Mouse (Mus musculus): ENCODE results near the gene Ddah1. TPM values are rescaled to one million over a fixed set of nuclear protein-coding genes. Genes with fewer than 3 reads are reported as not detected.
"Not testable (repeated sequence)": the region's sequence is repeated elsewhere in the genome, so short reads cannot be mapped to it uniquely, and the experiment has no call there.

Gene Ddah1
- polyA plus RNA-seq, 1 experiment from 2014 or later, result 53.5 TPM

- H3K4me2 ChIP-seq (replicated peaks), result no peak overlapping the region
- no peaks in the 10 kb centered on the region for H3K27me3 ChIP-seq (replicated peaks)
- 97% methylated on average over 4 of the region's 4 CpGs for WGBS
- H3K27ac ChIP-seq, result no peak overlapping the region
- H3K36me3 ChIP-seq, result no peaks in the 10 kb centered on the region
- ATAC-seq (ENCODE audit: low FRiP score, low read depth), result no peak
- H3K4me1 ChIP-seq, result 0 out of 2 replicates have a peak, but pooled peaks cover 5% of the 10 kb centered on the region
- no peak overlapping the region for H3K4me3 ChIP-seq
- no peak overlapping the region for H3K9ac ChIP-seq
- H3K9me3 ChIP-seq, result no peaks in the 10 kb centered on the region
Observed at GRCm38 (mm10) chr3:145852800-145853199, 94.3 kb downstream of the Ddah1 start.

GRCm38 (mm10) chr3:145853713-145854112, 95.2 kb downstream of the Ddah1 start:
- Histone ChIP-seq H3K27me3 (replicated peaks) (no peaks in the 10 kb centered on the region), H3K27ac (peak overlapping the region; percentile 32; the same call in 1 of the 2 replicates), H3K4me3 (no peak overlapping the region), H3K36me3 (no peaks in the 10 kb centered on the region), H3K4me2 (replicated peaks) (no peak overlapping the region), H3K9me3 (no peaks in the 10 kb centered on the region), H3K9ac (no peak overlapping the region), H3K4me1 (0 out of 2 replicates have a peak, but pooled peaks cover 5% of the 10 kb centered on the region)
- 79% methylated on average over 4 of the region's 4 CpGs for WGBS
- ATAC-seq (ENCODE audit: low FRiP score, low read depth), result no peak

- H3K36me3 ChIP-seq, result no peaks in the 10 kb centered on the region
- H3K9me3 ChIP-seq, result no peaks in the 10 kb centered on the region
- WGBS, result 60% methylated on average over 5 of the region's 5 CpGs
- H3K27ac ChIP-seq, result no peak overlapping the region
- H3K4me2 ChIP-seq (replicated peaks), result no peak overlapping the region
- 0 out of 2 replicates have a peak, but pooled peaks cover 5% of the 10 kb centered on the region for H3K4me1 ChIP-seq
- no peak overlapping the region for H3K9ac ChIP-seq
- no peak overlapping the region for H3K4me3 ChIP-seq
- H3K27me3 ChIP-seq (replicated peaks), result no peaks in the 10 kb centered on the region
- ATAC-seq (ENCODE audit: low FRiP score, low read depth), result peak; percentile 78
Observed at GRCm38 (mm10) chr3:145854427-145854826, 96.0 kb downstream of the Ddah1 start.

- 83% methylated on average over 6 of the region's 6 CpGs for WGBS
- no peak overlapping the region for H3K9ac ChIP-seq
- no peak overlapping the region for H3K4me3 ChIP-seq
- H3K36me3 ChIP-seq, result no peaks in the 10 kb centered on the region
- H3K27me3 ChIP-seq (replicated peaks), result no peaks in the 10 kb centered on the region
- H3K4me1 ChIP-seq, result 0 out of 2 replicates have a peak, but pooled peaks cover 5% of the 10 kb centered on the region
- H3K9me3 ChIP-seq, result no peaks in the 10 kb centered on the region
- no peak overlapping the region for H3K4me2 ChIP-seq (replicated peaks)
- no peak for ATAC-seq (ENCODE audit: low FRiP score, low read depth)
- no peak overlapping the region for H3K27ac ChIP-seq
Observed at GRCm38 (mm10) chr3:145855299-145855698, 96.8 kb downstream of the Ddah1 start.

GRCm38 (mm10) chr3:145858388-145858787, 99.9 kb downstream of the Ddah1 start:
- Histone ChIP-seq H3K9me3 (no peaks in the 10 kb centered on the region), H3K27me3 (replicated peaks) (no peaks in the 10 kb centered on the region), H3K9ac (no peak overlapping the region), H3K36me3 (no peaks in the 10 kb centered on the region), H3K27ac (no peak overlapping the region), H3K4me2 (replicated peaks) (no peak overlapping the region), H3K4me3 (no peak overlapping the region), H3K4me1 (0 out of 2 replicates have a peak, but pooled peaks cover 5% of the 10 kb centered on the region)
- ATAC-seq (ENCODE audit: low FRiP score, low read depth), result no peak
- whole genome bisulfite sequencing, result 92% methylated on average over 5 of the region's 5 CpGs

- ATAC-seq (ENCODE audit: low FRiP score, low read depth), result no peak; the same call in 1 of the 2 replicates
- no peak overlapping the region for H3K4me3 ChIP-seq
- no peaks in the 10 kb centered on the region for H3K9me3 ChIP-seq
- H3K9ac ChIP-seq, result no peak overlapping the region
- no peaks in the 10 kb centered on the region for H3K36me3 ChIP-seq
- no peak overlapping the region for H3K27ac ChIP-seq
- no peaks in the 10 kb centered on the region for H3K27me3 ChIP-seq (replicated peaks)
- 9% methylated on average over 4 of the region's 4 CpGs for WGBS
- no peaks in the 10 kb centered on the region for H3K4me1 ChIP-seq
- no peak overlapping the region for H3K4me2 ChIP-seq (replicated peaks)
Observed at GRCm38 (mm10) chr3:145862521-145862920, 104.0 kb downstream of the Ddah1 start.

GRCm38 (mm10) chr3:145864033-145864712, 105.7 kb downstream of the Ddah1 start:
- Histone ChIP-seq H3K9me3 (no peaks in the 10 kb centered on the region), H3K27me3 (replicated peaks) (no peaks in the 10 kb centered on the region), H3K27ac (no peak overlapping the region), H3K36me3 (no peaks in the 10 kb centered on the region), H3K4me2 (replicated peaks) (no peak overlapping the region), H3K4me3 (no peak overlapping the region), H3K4me1 (no peaks in the 10 kb centered on the region), H3K9ac (no peak overlapping the region)
- 74% methylated on average over 8 of the region's 8 CpGs for WGBS
- no peak for ATAC-seq (ENCODE audit: low FRiP score, low read depth)

- 90% methylated on average over 7 of the region's 10 CpGs for WGBS
- H3K4me2 ChIP-seq (replicated peaks), result no peak overlapping the region
- no peaks in the 10 kb centered on the region for H3K9me3 ChIP-seq
- ATAC-seq (ENCODE audit: low FRiP score, low read depth), result no peak
- no peaks in the 10 kb centered on the region for H3K36me3 ChIP-seq
- no peak overlapping the region for H3K27ac ChIP-seq
- no peak overlapping the region for H3K9ac ChIP-seq
- H3K4me1 ChIP-seq, result no peaks in the 10 kb centered on the region
- H3K27me3 ChIP-seq (replicated peaks), result no peaks in the 10 kb centered on the region
- H3K4me3 ChIP-seq, result no peak overlapping the region
Observed at GRCm38 (mm10) chr3:145864713-145865233, 106.3 kb downstream of the Ddah1 start.

- H3K4me2 ChIP-seq (replicated peaks), result no peak overlapping the region
- no peaks in the 10 kb centered on the region for H3K27me3 ChIP-seq (replicated peaks)
- no peak overlapping the region for H3K9ac ChIP-seq
- H3K4me1 ChIP-seq, result no peaks in the 10 kb centered on the region
- no peak overlapping the region for H3K4me3 ChIP-seq
- H3K27ac ChIP-seq, result no peak overlapping the region
- no peaks in the 10 kb centered on the region for H3K36me3 ChIP-seq
- no peaks in the 10 kb centered on the region for H3K9me3 ChIP-seq
- no peak for ATAC-seq (ENCODE audit: low FRiP score, low read depth)
- 92% methylated on average over 9 of the region's 9 CpGs for WGBS
Observed at GRCm38 (mm10) chr3:145872680-145873079, 114.2 kb downstream of the Ddah1 start.

GRCm38 (mm10) chr3:145873271-145873670, 114.8 kb downstream of the Ddah1 start:
- Histone ChIP-seq H3K36me3 (no peaks in the 10 kb centered on the region), H3K4me2 (replicated peaks) (no peak overlapping the region), H3K27ac (no peak overlapping the region), H3K27me3 (replicated peaks) (no peaks in the 10 kb centered on the region), H3K4me1 (no peaks in the 10 kb centered on the region), H3K9me3 (no peaks in the 10 kb centered on the region), H3K9ac (no peak overlapping the region), H3K4me3 (no peak overlapping the region)
- no peak for ATAC-seq (ENCODE audit: low FRiP score, low read depth)
- 97% methylated on average over 1 of the region's 1 CpGs for WGBS

GRCm38 (mm10) chr3:145874126-145874525, 115.7 kb downstream of the Ddah1 start:
- H3K27me3 ChIP-seq (replicated peaks), result no peaks in the 10 kb centered on the region
- H3K4me2 ChIP-seq (replicated peaks), result no peak overlapping the region
- H3K4me3 ChIP-seq, result no peak overlapping the region
- no peaks in the 10 kb centered on the region for H3K9me3 ChIP-seq
- no peaks in the 10 kb centered on the region for H3K36me3 ChIP-seq
- WGBS, result 94% methylated on average over 4 of the region's 4 CpGs
- no peak for ATAC-seq (ENCODE audit: low FRiP score, low read depth)
- H3K4me1 ChIP-seq, result no peaks in the 10 kb centered on the region
- no peak overlapping the region for H3K9ac ChIP-seq
- H3K27ac ChIP-seq, result no peak overlapping the region

GRCm38 (mm10) chr3:145876120-145876519, 117.6 kb downstream of the Ddah1 start:
- Histone ChIP-seq H3K27ac (no peak overlapping the region), H3K27me3 (replicated peaks) (no peaks in the 10 kb centered on the region), H3K36me3 (no peaks in the 10 kb centered on the region), H3K9me3 (no peaks in the 10 kb centered on the region), H3K4me1 (no peaks in the 10 kb centered on the region), H3K4me2 (replicated peaks) (no peak overlapping the region), H3K4me3 (no peak overlapping the region), H3K9ac (no peak overlapping the region)
- no peak for ATAC-seq (ENCODE audit: low FRiP score, low read depth)
- WGBS, result 88% methylated on average over 11 of the region's 11 CpGs

- H3K9me3 ChIP-seq; H3K4me1 ChIP-seq; H3K27me3 ChIP-seq (replicated peaks); H3K9ac ChIP-seq; H3K36me3 ChIP-seq; H3K27ac ChIP-seq; H3K4me3 ChIP-seq; H3K4me2 ChIP-seq (replicated peaks); ATAC-seq (ENCODE audit: low FRiP score, low read depth): not testable (repeated sequence)
- WGBS, result 94% methylated on average over 13 of the region's 14 CpGs
Observed at GRCm38 (mm10) chr3:145878867-145879266, 120.4 kb downstream of the Ddah1 start.

Measured in neural tube, embryonic 12.5 days (tissue).